Mouse (Mus musculus) embryonic fibroblast, embryonic 13.5 days (primary cell): ENCODE measurements at regions not wholly inside any gene's neighbourhood (a gene's known extent, or its start where the extent isn't known, plus 50 kb on each side); places are given as distances from the start of the nearest gene placed in this dataset.

Experiments
- CTCF ChIP-seq: IDR thresholded peaks from 2 replicates; pipeline ENCODE4 v1.5.1; 2011; ENCODE audit warnings: mild to moderate bottlenecking, control low read depth, low read length, moderate library complexity, borderline replicate concordance; ENCODE audit not compliant: insufficient read depth
- POLR2A ChIP-seq: IDR thresholded peaks from 2 replicates; pipeline ENCODE4 v1.6.1; 2011; ENCODE audit warnings: low read depth, mild to moderate bottlenecking, control low read depth, low read length, moderate library complexity

GRCm38 (mm10) chr13:101624179-101624581, 143.8 kb downstream of the Pik3r1 start:
- TF ChIP-seq CTCF (no peak), POLR2A (no peak)
